Mouse (Mus musculus): Measurements from ENCODE around the gene Calhm2.

DNA sequence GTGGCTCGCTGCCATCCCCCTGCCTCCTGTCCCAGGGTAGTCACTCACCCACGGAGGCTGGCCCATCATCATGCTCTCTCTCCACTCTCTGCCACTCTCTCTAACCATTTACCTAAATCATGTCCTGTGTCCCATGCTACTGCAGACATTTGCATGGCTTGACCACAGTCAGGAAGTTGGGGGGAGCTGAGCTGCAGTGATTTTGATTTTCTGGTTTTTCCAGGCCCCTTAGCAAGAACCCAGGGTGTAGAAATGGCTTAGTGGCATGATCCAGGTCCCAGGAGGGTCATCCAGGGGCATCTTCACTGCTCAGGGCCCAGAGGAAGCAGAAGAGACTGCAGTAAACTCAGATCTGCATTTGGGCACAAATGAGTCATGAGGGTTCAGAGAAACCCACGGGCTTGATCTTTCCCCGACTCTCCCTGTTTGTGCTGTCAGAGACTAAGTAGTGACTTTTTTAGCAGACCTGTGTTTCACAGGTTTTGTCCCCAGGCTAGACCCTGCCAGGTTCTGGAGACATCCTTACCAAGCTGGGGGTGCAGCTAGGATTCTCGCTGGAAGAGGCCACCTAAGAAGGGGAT, 10.3 kb upstream of the Calhm2 start:
- TF ChIP-seq FLI1 (IDR thresholded peaks at IDR 0.05; ENCODE audit: low read length) (no peak), GATA1 (IDR thresholded peaks at IDR 0.05; ENCODE audit: borderline replicate concordance, low read length) (no peak)

Data from megakaryocyte, embryonic 14.5 days (primary cell).